Mouse (Mus musculus) liver, postnatal 0 days (tissue): Measurements from ENCODE around the gene Zdhhc17. TPM values are rescaled to one million over a fixed set of nuclear protein-coding genes. Genes with fewer than 3 reads are reported as not detected.

Experiments used
- ATAC-seq: fragments of 200-750 bp; cut with Nextera tagmentation; 2 replicates; pipeline ENCODE4 v1.8.0; 2017; ENCODE audit warnings: mild to moderate bottlenecking, moderate library complexity
- DNase-seq: peaks from one replicate; pipeline ENCODE4 v3.0.0-alpha.2; 2016
- H3K27ac ChIP-seq: fragments of 300-500 bp; sonication (generic); 2 replicates; pipeline ENCODE4 v1.5.1; 2014; ENCODE audit warnings: antibody characterized with exemption, moderate library complexity, mild to moderate bottlenecking, low read depth
- H3K27me3 ChIP-seq: fragments of 300-500 bp; sonication (generic); 2 replicates; pipeline ENCODE4 v1.6.1; 2014; ENCODE audit warnings: low read length, control low read depth, mixed read lengths; ENCODE audit not compliant: insufficient read depth
- H3K36me3 ChIP-seq: fragments of 300-500 bp; sonication (generic); replicated peaks from 2 replicates; pipeline ENCODE4 v1.6.1; 2014; ENCODE audit warnings: mild to moderate bottlenecking, control low read depth, low read length, moderate library complexity, mixed read lengths; ENCODE audit not compliant: insufficient read depth
- H3K4me1 ChIP-seq: fragments of 300-500 bp; sonication (generic); 2 replicates; pipeline ENCODE4 v1.6.1; 2014; ENCODE audit warnings: antibody characterized with exemption, mild to moderate bottlenecking, control low read depth; ENCODE audit not compliant: insufficient read depth
- H3K4me2 ChIP-seq: fragments of 300-500 bp; sonication (generic); 2 replicates; pipeline ENCODE4 v1.6.1; 2014; ENCODE audit warnings: low read depth, mild to moderate bottlenecking, low read length, moderate library complexity, mixed read lengths
- H3K4me3 ChIP-seq: fragments of 300-500 bp; sonication (generic); 2 replicates; pipeline ENCODE4 v1.5.1; 2014; ENCODE audit warnings: low read depth, low read length
- H3K9ac ChIP-seq: fragments of 300-500 bp; sonication (generic); replicated peaks from 2 replicates; pipeline ENCODE4 v1.6.1; 2014; ENCODE audit warnings: mild to moderate bottlenecking, moderate library complexity
- H3K9me3 ChIP-seq: fragments of 300-500 bp; sonication (generic); 2 replicates; pipeline ENCODE4 v1.6.1; 2016; ENCODE audit warnings: mild to moderate bottlenecking, control low read depth, low read length, mixed read lengths
- CTCF ChIP-seq: sonication (generic); IDR thresholded peaks from 2 replicates; pipeline ENCODE4 v1.5.1; 2016; ENCODE audit warnings: antibody characterized with exemption, low read depth
- EP300 ChIP-seq: IDR thresholded peaks from 2 replicates; pipeline ENCODE4 v1.6.1; 2016; ENCODE audit warnings: antibody characterized with exemption, low read depth, mild to moderate bottlenecking
- WGBS: fragments of 180-500 bp; shearing (Covaris S2); extraction: QIAGEN DNeasy Blood & Tissue Kit; methylation state at CpG from one replicate; pipeline ENCODE4 v1.1.7; 2014; ENCODE audit not compliant: insufficient replicate concordance; 5-methylcytosine and 5-hydroxymethylcytosine counted together
- polyA plus RNA-seq: library from polyadenylated mRNA; unstranded; fragments of >200 nt; fragmentation: Nextera tagmentation; extraction: Ambion mirVana; gene quantifications from 2 replicates; pipeline ENCODE4 v1.2.1, GENCODE M21; 2015

Zdhhc17 gene
- polyA plus RNA-seq: 4.1 and 4.9 TPM in 2 replicates

- Histone ChIP-seq H3K36me3 (no peaks in the 10 kb centered on the region), H3K27ac (peak within 1 kb of the TSS; percentile 98), H3K4me3 (peak within 1 kb of the TSS; percentile 87), H3K4me1 (peaks cover 16% of the 10 kb centered on the region; the same call in 1 of the 2 replicates), H3K9me3 (no peaks in the 10 kb centered on the region), H3K27me3 (no peaks in the 10 kb centered on the region), H3K4me2 (peak within 1 kb of the TSS; percentile 88), H3K9ac (peak within 1 kb of the TSS; percentile 96)
- TF ChIP-seq CTCF: no peak
- TF ChIP-seq EP300: no peak
- under 1% methylated on average over 69 of the region's 112 CpGs for WGBS
- DNase-seq (peak; percentile 89), ATAC-seq (peak; percentile 94)
Observed at GRCm38 (mm10) chr10:111009641-111010479, at the start of gene Zdhhc17. Gene Zdhhc17, minus strand, starts transcription at chr10:111010140.

DNA sequence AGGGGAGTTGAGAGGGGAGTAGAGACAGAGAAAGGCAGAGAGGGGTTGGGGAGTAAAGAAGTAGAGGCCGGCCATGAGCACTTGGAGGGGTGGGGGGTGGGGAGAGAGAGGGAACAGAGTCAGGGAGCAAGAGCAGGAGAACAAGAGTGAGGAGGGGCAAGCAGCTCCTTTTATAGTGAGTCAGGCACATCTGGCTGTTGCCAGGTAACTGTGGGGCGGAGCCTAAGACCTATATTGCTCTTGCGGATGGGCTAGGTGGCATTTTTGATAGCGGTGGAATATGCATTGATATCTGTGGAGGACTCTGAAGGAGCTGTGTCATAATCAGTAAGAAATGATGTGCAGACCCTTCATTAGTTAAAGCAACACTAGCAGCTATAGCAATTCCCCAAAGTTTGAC, 45.8 kb upstream of the Zdhhc17 start:
- Histone ChIP-seq H3K27me3 (no peaks in the 10 kb centered on the region), H3K4me1 (no peaks in the 10 kb centered on the region), H3K4me2 (no peak overlapping the region), H3K9me3 (no peaks in the 10 kb centered on the region), H3K9ac (no peak overlapping the region), H3K4me3 (no peak overlapping the region), H3K27ac (no peak overlapping the region), H3K36me3 (no peaks in the 10 kb centered on the region)
- ATAC-seq (no peak), DNase-seq (no peak)
- no peak for TF ChIP-seq EP300
- TF ChIP-seq CTCF: no peak
- WGBS: 64% methylated on average over 4 of the region's 4 CpGs

DNA sequence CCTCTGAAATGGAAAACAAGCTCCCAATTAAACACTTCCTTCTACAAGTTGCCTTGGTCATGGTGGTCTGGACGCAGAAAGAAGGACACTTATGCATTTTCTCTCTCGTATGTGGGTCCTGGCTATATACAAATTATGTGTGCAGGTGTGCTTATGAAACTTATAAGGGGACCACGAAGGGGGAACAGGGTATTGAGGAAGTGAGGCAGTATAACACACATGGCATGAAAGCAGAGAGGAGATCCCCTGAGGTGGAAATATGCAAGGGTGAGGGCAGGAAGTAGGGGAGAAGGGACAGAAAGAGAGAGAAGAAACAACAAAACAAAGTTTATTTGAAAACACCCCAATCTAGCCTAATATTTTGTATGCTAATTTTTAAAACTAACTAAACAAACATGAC, 41.7 kb upstream of the Zdhhc17 start:
- H3K4me1 ChIP-seq: no peaks in the 10 kb centered on the region
- TF ChIP-seq EP300 (no peak), CTCF (no peak)
- no peak overlapping the region for H3K27ac ChIP-seq
- ATAC-seq (no peak), DNase-seq (no peak)
- H3K4me2 ChIP-seq: no peak overlapping the region
- no peak overlapping the region for H3K9ac ChIP-seq
- WGBS: 62% methylated on average over 3 of the region's 3 CpGs
- no peak overlapping the region for H3K4me3 ChIP-seq
- H3K36me3 ChIP-seq: no peaks in the 10 kb centered on the region
- no peaks in the 10 kb centered on the region for H3K27me3 ChIP-seq
- H3K9me3 ChIP-seq: no peaks in the 10 kb centered on the region

- DNase-seq (no peak), ATAC-seq (no peak)
- Histone ChIP-seq H3K9me3 (no peaks in the 10 kb centered on the region), H3K27ac (no peak overlapping the region), H3K4me1 (no peaks in the 10 kb centered on the region), H3K4me2 (no peak overlapping the region), H3K36me3 (no peaks in the 10 kb centered on the region), H3K4me3 (no peak overlapping the region), H3K9ac (no peak overlapping the region), H3K27me3 (no peaks in the 10 kb centered on the region)
- TF ChIP-seq EP300 (no peak), CTCF (no peak)
- WGBS: 55% methylated on average over 4 of the region's 4 CpGs
Observed at GRCm38 (mm10) chr10:111050511-111050910, 40.6 kb upstream of the Zdhhc17 start.

GRCm38 (mm10) chr10:111050061-111050460, 40.1 kb upstream of the Zdhhc17 start:
- Histone ChIP-seq H3K4me1 (no peaks in the 10 kb centered on the region), H3K9me3 (no peaks in the 10 kb centered on the region), H3K9ac (no peak overlapping the region), H3K4me3 (no peak overlapping the region), H3K4me2 (no peak overlapping the region), H3K36me3 (no peaks in the 10 kb centered on the region), H3K27me3 (no peaks in the 10 kb centered on the region), H3K27ac (no peak overlapping the region)
- TF ChIP-seq CTCF (no peak), EP300 (no peak)
- ATAC-seq: no peak
- no peak for DNase-seq
- 59% methylated on average over 3 of the region's 3 CpGs for WGBS

GRCm38 (mm10) chr10:111047895-111048294, 38.0 kb upstream of the Zdhhc17 start:
- Histone ChIP-seq H3K4me1 (no peaks in the 10 kb centered on the region), H3K4me3 (no peak overlapping the region), H3K36me3 (no peaks in the 10 kb centered on the region), H3K4me2 (no peak overlapping the region), H3K9me3 (peaks cover 6% of the 10 kb centered on the region; the same call in 1 of the 2 replicates), H3K27ac (no peak overlapping the region), H3K27me3 (no peaks in the 10 kb centered on the region), H3K9ac (no peak overlapping the region)
- TF ChIP-seq EP300 (no peak), CTCF (no peak)
- DNase-seq (no peak), ATAC-seq (no peak)
- 33% methylated on average over 7 of the region's 7 CpGs for WGBS
